Mouse (Mus musculus): ENCODE measurements at regions not wholly inside any gene's neighbourhood (a gene's known extent, or its start where the extent isn't known, plus 50 kb on each side); places are given as distances from the start of the nearest gene placed in this dataset.
A peak's percentile ranks its signal among the peaks of the same experiment; 100 is the strongest.

GRCm38 (mm10) chr5:47185868-47186267 lies 797.1 kb upstream of the Slit2 start:
- no peak for ATAC-seq (replicated peaks; ENCODE audit: low FRiP score)
- Histone ChIP-seq H3K4me3 (replicated peaks) (no peak overlapping the region), H3K27me3 (no peaks in the 10 kb centered on the region), H3K27ac (no peak overlapping the region), H3K36me3 (no peaks in the 10 kb centered on the region), H3K9me3 (replicated peaks) (no peaks in the 10 kb centered on the region), H3K9ac (no peak overlapping the region), H3K4me2 (no peak overlapping the region), H3K4me1 (no peaks in the 10 kb centered on the region)

- 74% methylated on average over 3 of the region's 3 CpGs for WGBS
- H3K27ac ChIP-seq: no peak overlapping the region
- no peak for ATAC-seq (replicated peaks; ENCODE audit: low FRiP score)
Observed at GRCm38 (mm10) chr5:47202164-47202914, 780.6 kb upstream of the Slit2 start.

GRCm38 (mm10) chr5:47202915-47203296 lies 780.0 kb upstream of the Slit2 start:
- no peaks in the 10 kb centered on the region for H3K9me3 ChIP-seq (replicated peaks)
- H3K36me3 ChIP-seq: no peaks in the 10 kb centered on the region
- ATAC-seq (replicated peaks; ENCODE audit: low FRiP score): no peak
- H3K4me3 ChIP-seq (replicated peaks): no peak overlapping the region
- no peak overlapping the region for H3K9ac ChIP-seq
- no peaks in the 10 kb centered on the region for H3K4me1 ChIP-seq
- 67% methylated on average over 1 of the region's 1 CpGs for WGBS
- no peak overlapping the region for H3K4me2 ChIP-seq
- H3K27ac ChIP-seq: no peak overlapping the region
- no peaks in the 10 kb centered on the region for H3K27me3 ChIP-seq

More at GRCm38 (mm10) chr5:47202164-47202914, 780.6 kb upstream of the Slit2 start:
- H3K36me3 ChIP-seq: no peaks in the 10 kb centered on the region
- H3K9me3 ChIP-seq (replicated peaks): no peaks in the 10 kb centered on the region
- H3K4me3 ChIP-seq (replicated peaks): no peak overlapping the region
- no peaks in the 10 kb centered on the region for H3K4me1 ChIP-seq
- H3K9ac ChIP-seq: no peak overlapping the region
- no peak overlapping the region for H3K4me2 ChIP-seq
- H3K27me3 ChIP-seq: no peaks in the 10 kb centered on the region

- H3K4me1 ChIP-seq: no peaks in the 10 kb centered on the region
- H3K4me2 ChIP-seq: no peak overlapping the region
- H3K9me3 ChIP-seq (replicated peaks): no peaks in the 10 kb centered on the region
- WGBS: 36% methylated on average over 1 of the region's 1 CpGs
- H3K27ac ChIP-seq: no peak overlapping the region
- no peak for ATAC-seq (replicated peaks; ENCODE audit: low FRiP score)
- H3K9ac ChIP-seq: no peak overlapping the region
- H3K36me3 ChIP-seq: no peaks in the 10 kb centered on the region
- no peaks in the 10 kb centered on the region for H3K27me3 ChIP-seq
- H3K4me3 ChIP-seq (replicated peaks): no peak overlapping the region
Observed at GRCm38 (mm10) chr5:47210542-47210941, 772.4 kb upstream of the Slit2 start.

GRCm38 (mm10) chr5:47215421-47215820 lies 767.5 kb upstream of the Slit2 start:
- no peaks in the 10 kb centered on the region for H3K9me3 ChIP-seq (replicated peaks)
- H3K4me1 ChIP-seq: no peaks in the 10 kb centered on the region

GRCm38 (mm10) chr5:47225247-47225646 lies 757.7 kb upstream of the Slit2 start:
- H3K4me3 ChIP-seq (replicated peaks): no peak overlapping the region
- no peaks in the 10 kb centered on the region for H3K9me3 ChIP-seq (replicated peaks)
- H3K4me2 ChIP-seq: no peak overlapping the region
- no peak overlapping the region for H3K9ac ChIP-seq
- no peaks in the 10 kb centered on the region for H3K4me1 ChIP-seq
- WGBS: 64% methylated on average over 1 of the region's 1 CpGs
- H3K36me3 ChIP-seq: no peaks in the 10 kb centered on the region
- ATAC-seq (replicated peaks; ENCODE audit: low FRiP score): no peak
- H3K27ac ChIP-seq: no peak overlapping the region
- H3K27me3 ChIP-seq: no peaks in the 10 kb centered on the region

More at GRCm38 (mm10) chr5:47215421-47215820, 767.5 kb upstream of the Slit2 start:
- Histone ChIP-seq H3K4me2 (no peak overlapping the region), H3K4me3 (replicated peaks) (no peak overlapping the region), H3K27me3 (no peaks in the 10 kb centered on the region), H3K9ac (no peak overlapping the region), H3K27ac (no peak overlapping the region), H3K36me3 (no peaks in the 10 kb centered on the region)
- ATAC-seq (replicated peaks; ENCODE audit: low FRiP score): no peak

GRCm38 (mm10) chr5:47236094-47236493 lies 746.8 kb upstream of the Slit2 start:
- H3K27me3 ChIP-seq: no peaks in the 10 kb centered on the region
- H3K27ac ChIP-seq: no peak overlapping the region
- 0 out of 2 replicates have a peak, but pooled peaks cover 2% of the 10 kb centered on the region for H3K4me1 ChIP-seq
- no peak for ATAC-seq (replicated peaks; ENCODE audit: low FRiP score)
- no peaks in the 10 kb centered on the region for H3K9me3 ChIP-seq (replicated peaks)
- H3K4me3 ChIP-seq (replicated peaks): no peak overlapping the region
- H3K36me3 ChIP-seq: no peaks in the 10 kb centered on the region
- WGBS: 43% methylated on average over 1 of the region's 1 CpGs
- no peak overlapping the region for H3K4me2 ChIP-seq
- H3K9ac ChIP-seq: no peak overlapping the region

GRCm38 (mm10) chr5:47240060-47240459 lies 742.9 kb upstream of the Slit2 start:
- WGBS: 46% methylated on average over 2 of the region's 2 CpGs
- 0 out of 2 replicates have a peak, but pooled peaks cover 2% of the 10 kb centered on the region for H3K4me1 ChIP-seq
- peak overlapping the region; percentile 63 for H3K27ac ChIP-seq
- H3K4me2 ChIP-seq: no peak overlapping the region
- H3K4me3 ChIP-seq (replicated peaks): no peak overlapping the region
- no peak for ATAC-seq (replicated peaks; ENCODE audit: low FRiP score)
- H3K27me3 ChIP-seq: no peaks in the 10 kb centered on the region
- H3K36me3 ChIP-seq: no peaks in the 10 kb centered on the region
- no peak overlapping the region for H3K9ac ChIP-seq
- no peaks in the 10 kb centered on the region for H3K9me3 ChIP-seq (replicated peaks)

- Histone ChIP-seq H3K4me1 (0 out of 2 replicates have a peak, but pooled peaks cover 2% of the 10 kb centered on the region), H3K9ac (no peak overlapping the region), H3K36me3 (no peaks in the 10 kb centered on the region), H3K9me3 (replicated peaks) (no peaks in the 10 kb centered on the region), H3K27ac (peak overlapping the region; percentile 63), H3K4me3 (replicated peaks) (no peak overlapping the region), H3K27me3 (no peaks in the 10 kb centered on the region), H3K4me2 (no peak overlapping the region)
- ATAC-seq (replicated peaks; ENCODE audit: low FRiP score): no peak
- WGBS: 54% methylated on average over 7 of the region's 7 CpGs
Observed at GRCm38 (mm10) chr5:47240586-47240985, 742.4 kb upstream of the Slit2 start.

- Histone ChIP-seq H3K4me3 (replicated peaks) (no peak overlapping the region), H3K27ac (no peak overlapping the region), H3K9me3 (replicated peaks) (no peaks in the 10 kb centered on the region), H3K9ac (no peak overlapping the region), H3K27me3 (no peaks in the 10 kb centered on the region), H3K4me2 (no peak overlapping the region), H3K4me1 (no peaks in the 10 kb centered on the region), H3K36me3 (no peaks in the 10 kb centered on the region)
- ATAC-seq (replicated peaks; ENCODE audit: low FRiP score): no peak
Observed at GRCm38 (mm10) chr5:47254835-47255369, 728.0 kb upstream of the Slit2 start.

GRCm38 (mm10) chr5:47261658-47262411 lies 721.1 kb upstream of the Slit2 start:
- Histone ChIP-seq H3K9ac (no peak overlapping the region), H3K4me2 (no peak overlapping the region), H3K9me3 (replicated peaks) (no peaks in the 10 kb centered on the region), H3K36me3 (no peaks in the 10 kb centered on the region), H3K4me1 (no peaks in the 10 kb centered on the region), H3K27ac (no peak overlapping the region), H3K4me3 (replicated peaks) (no peak overlapping the region), H3K27me3 (no peaks in the 10 kb centered on the region)
- 74% methylated on average over 5 of the region's 5 CpGs for WGBS
- no peak for ATAC-seq (replicated peaks; ENCODE audit: low FRiP score)

GRCm38 (mm10) chr5:47272642-47273041 lies 710.3 kb upstream of the Slit2 start:
- no peak overlapping the region for H3K4me3 ChIP-seq (replicated peaks)
- no peak overlapping the region for H3K9ac ChIP-seq
- H3K9me3 ChIP-seq (replicated peaks): no peaks in the 10 kb centered on the region
- 72% methylated on average over 3 of the region's 3 CpGs for WGBS
- ATAC-seq (replicated peaks; ENCODE audit: low FRiP score): no peak
- H3K27me3 ChIP-seq: no peaks in the 10 kb centered on the region
- H3K4me1 ChIP-seq: peaks cover 14% of the 10 kb centered on the region
- no peak overlapping the region for H3K27ac ChIP-seq
- H3K36me3 ChIP-seq: no peaks in the 10 kb centered on the region
- no peak overlapping the region for H3K4me2 ChIP-seq

All from kidney, embryonic 15.5 days (tissue).